Mouse (Mus musculus): ENCODE measurements around the gene Magohb. TPM values are rescaled to one million over a fixed set of nuclear protein-coding genes. Genes with fewer than 3 reads are reported as not detected.

Gene Magohb
- polyA plus RNA-seq, 1 experiment from 2014 or later = 68.4 TPM

Other genes starting within 250 kb of the Magohb start
- 0.19 and 0.28 TPM in 2 replicates for gene Klra2, start 45.9 kb downstream of the Magohb start, polyA plus RNA-seq (2014; fragmentation: Nextera tagmentation; extraction: Ambion mirVana)
- 6.7 and 8.6 TPM in 2 replicates for gene Styk1, start 60.4 kb upstream of the Magohb start, polyA plus RNA-seq (2014; fragmentation: Nextera tagmentation; extraction: Ambion mirVana)
- 65.5 and 74.9 TPM in 2 replicates for gene Ybx3, start 95.2 kb upstream of the Magohb start, polyA plus RNA-seq (2014; fragmentation: Nextera tagmentation; extraction: Ambion mirVana)
- gene 5430401F13Rik, start 193.2 kb upstream of the Magohb start, polyA plus RNA-seq (2014; fragmentation: Nextera tagmentation; extraction: Ambion mirVana) = not detected in 2 replicates
- not detected in 2 replicates for gene Gm6619, start 193.2 kb upstream of the Magohb start, polyA plus RNA-seq (2014; fragmentation: Nextera tagmentation; extraction: Ambion mirVana)

All from intestine, embryonic 14.5 days (tissue).